Mouse (Mus musculus) kidney, adult 2 months (tissue): ENCODE measurements around the gene Rnf43. TPM values are rescaled to one million over a fixed set of nuclear protein-coding genes. Genes with fewer than 3 reads are reported as not detected.
A peak's percentile ranks its signal among the peaks of the same experiment; 100 is the strongest.

Source experiments
- DNase-seq: peaks from one replicate; pipeline ENCODE4 v3.0.0; 2021
- H3K27ac ChIP-seq: fragments of 200-500 bp; 2 replicates; pipeline ENCODE4 v1.5.1; 2012; ENCODE audit warnings: low read depth, low read length, control low read depth, inconsistent platforms; ENCODE audit not compliant: insufficient read depth
- H3K27me3 ChIP-seq: fragments of 200-500 bp; replicated peaks from 2 replicates; pipeline ENCODE4 v1.6.1; 2012; ENCODE audit warnings: mild to moderate bottlenecking, moderate library complexity, low read length, inconsistent platforms; ENCODE audit not compliant: control insufficient read depth, insufficient read depth
- H3K36me3 ChIP-seq: fragments of 200-500 bp; 2 replicates; pipeline ENCODE4 v1.6.1; 2012; ENCODE audit warnings: mild to moderate bottlenecking, moderate library complexity, low read length, inconsistent platforms; ENCODE audit not compliant: control insufficient read depth, insufficient read depth
- H3K4me1 ChIP-seq: fragments of 200-500 bp; 2 replicates; pipeline ENCODE4 v1.6.1; 2011; ENCODE audit warnings: low read length; ENCODE audit not compliant: control insufficient read depth, insufficient read depth
- H3K4me3 ChIP-seq: fragments of 200-500 bp; 2 replicates; pipeline ENCODE4 v1.5.1; 2011; ENCODE audit warnings: mild to moderate bottlenecking, low read depth, low read length, control low read depth; ENCODE audit not compliant: insufficient read depth
- CTCF ChIP-seq: fragments of 200-500 bp; conservative IDR thresholded peaks from 2 replicates; pipeline ENCODE4 v1.5.1; 2011; ENCODE audit warnings: low read depth, mild to moderate bottlenecking, control low read depth, low read length, moderate library complexity, mixed read lengths; ENCODE audit not compliant: insufficient read depth, insufficient read length
- POLR2A ChIP-seq: fragments of 200-500 bp; IDR thresholded peaks from one replicate; pipeline ENCODE4 v1.6.1; 2011; ENCODE audit warnings: low read depth, low read length, control low read depth
- WGBS: fragments of 180-500 bp; shearing (Covaris S2); methylation state at CpG from one replicate; pipeline ENCODE4 v1.1.7; 2018; 5-methylcytosine and 5-hydroxymethylcytosine counted together
- polyA plus RNA-seq: library from polyadenylated mRNA; depleted of rRNA; stranded (reverse); fragments of >200 nt; gene quantifications from 2 replicates; pipeline ENCODE4 v1.2.3, GENCODE M21; 2012

Rnf43 gene
- polyA plus RNA-seq, 1 experiment, result 4.0 TPM

GRCm38 (mm10) chr11:87754603-87755002 lies 92.1 kb downstream of the Rnf43 start:
- Histone ChIP-seq H3K4me3 (no peak overlapping the region), H3K36me3 (no peaks in the 10 kb centered on the region), H3K27me3 (no peaks in the 10 kb centered on the region), H3K4me1 (no peaks in the 10 kb centered on the region), H3K27ac (no peak overlapping the region)
- no peak for TF ChIP-seq CTCF
- TF ChIP-seq POLR2A, result no peak
- no peak for DNase-seq
- WGBS, result 64% methylated on average over 5 of the region's 5 CpGs

- no peak for TF ChIP-seq CTCF
- no peak for TF ChIP-seq POLR2A
- Histone ChIP-seq H3K27me3 (no peaks in the 10 kb centered on the region), H3K4me1 (no peaks in the 10 kb centered on the region), H3K36me3 (no peaks in the 10 kb centered on the region), H3K27ac (no peak overlapping the region), H3K4me3 (no peak overlapping the region)
- peak; percentile 49 for DNase-seq
- WGBS, result 76% methylated on average over 17 of the region's 17 CpGs
These were observed 93.0 kb downstream of the Rnf43 start for GRCm38 (mm10) chr11:87755360-87756017.

- DNase-seq, result no peak
- 80% methylated on average over 15 of the region's 15 CpGs for WGBS
- no peaks in the 10 kb centered on the region for H3K4me1 ChIP-seq
- H3K36me3 ChIP-seq, result no peaks in the 10 kb centered on the region
- no peaks in the 10 kb centered on the region for H3K27me3 ChIP-seq
- peak overlapping the region; percentile 35 for H3K4me3 ChIP-seq
- TF ChIP-seq POLR2A (no peak), CTCF (no peak)
- H3K27ac ChIP-seq, result peak overlapping the region; percentile 63; the same call in 1 of the 2 replicates
These were observed 93.8 kb downstream of the Rnf43 start for GRCm38 (mm10) chr11:87756251-87756820.

GRCm38 (mm10) chr11:87757001-87757954 lies 94.8 kb downstream of the Rnf43 start:
- no peaks in the 10 kb centered on the region for H3K27me3 ChIP-seq
- 83% methylated on average over 25 of the region's 25 CpGs for WGBS
- DNase-seq, result no peak
- H3K36me3 ChIP-seq, result no peaks in the 10 kb centered on the region
- TF ChIP-seq POLR2A, result no peak
- no peak for TF ChIP-seq CTCF
- peak overlapping the region; percentile 35 for H3K4me3 ChIP-seq
- no peak overlapping the region for H3K27ac ChIP-seq
- no peaks in the 10 kb centered on the region for H3K4me1 ChIP-seq

- no peak overlapping the region for H3K4me3 ChIP-seq
- no peaks in the 10 kb centered on the region for H3K36me3 ChIP-seq
- H3K27ac ChIP-seq, result no peak overlapping the region
- no peak for TF ChIP-seq CTCF
- no peak for DNase-seq
- H3K27me3 ChIP-seq, result no peaks in the 10 kb centered on the region
- WGBS, result 80% methylated on average over 7 of the region's 7 CpGs
- H3K4me1 ChIP-seq, result no peaks in the 10 kb centered on the region
These were observed 95.8 kb downstream of the Rnf43 start for GRCm38 (mm10) chr11:87758161-87758911.

GRCm38 (mm10) chr11:87758957-87759608 lies 96.6 kb downstream of the Rnf43 start:
- 72% methylated on average over 4 of the region's 4 CpGs for WGBS
- TF ChIP-seq POLR2A (no peak), CTCF (no peak)
- Histone ChIP-seq H3K27me3 (no peaks in the 10 kb centered on the region), H3K27ac (no peak overlapping the region), H3K36me3 (no peaks in the 10 kb centered on the region), H3K4me3 (no peak overlapping the region), H3K4me1 (no peaks in the 10 kb centered on the region)
- no peak for DNase-seq
